Mouse (Mus musculus) kidney, postnatal 36 days (tissue): ENCODE data around the gene 2310034G01Rik.

Experiments used
- DNase-seq, 2 experiments: peaks; one replicate each; pipeline ENCODE4 v3.0.0; 2021 to 2022; ENCODE audit warnings: mixed read lengths in 2 of 2

The 2310034G01Rik gene

DNA sequence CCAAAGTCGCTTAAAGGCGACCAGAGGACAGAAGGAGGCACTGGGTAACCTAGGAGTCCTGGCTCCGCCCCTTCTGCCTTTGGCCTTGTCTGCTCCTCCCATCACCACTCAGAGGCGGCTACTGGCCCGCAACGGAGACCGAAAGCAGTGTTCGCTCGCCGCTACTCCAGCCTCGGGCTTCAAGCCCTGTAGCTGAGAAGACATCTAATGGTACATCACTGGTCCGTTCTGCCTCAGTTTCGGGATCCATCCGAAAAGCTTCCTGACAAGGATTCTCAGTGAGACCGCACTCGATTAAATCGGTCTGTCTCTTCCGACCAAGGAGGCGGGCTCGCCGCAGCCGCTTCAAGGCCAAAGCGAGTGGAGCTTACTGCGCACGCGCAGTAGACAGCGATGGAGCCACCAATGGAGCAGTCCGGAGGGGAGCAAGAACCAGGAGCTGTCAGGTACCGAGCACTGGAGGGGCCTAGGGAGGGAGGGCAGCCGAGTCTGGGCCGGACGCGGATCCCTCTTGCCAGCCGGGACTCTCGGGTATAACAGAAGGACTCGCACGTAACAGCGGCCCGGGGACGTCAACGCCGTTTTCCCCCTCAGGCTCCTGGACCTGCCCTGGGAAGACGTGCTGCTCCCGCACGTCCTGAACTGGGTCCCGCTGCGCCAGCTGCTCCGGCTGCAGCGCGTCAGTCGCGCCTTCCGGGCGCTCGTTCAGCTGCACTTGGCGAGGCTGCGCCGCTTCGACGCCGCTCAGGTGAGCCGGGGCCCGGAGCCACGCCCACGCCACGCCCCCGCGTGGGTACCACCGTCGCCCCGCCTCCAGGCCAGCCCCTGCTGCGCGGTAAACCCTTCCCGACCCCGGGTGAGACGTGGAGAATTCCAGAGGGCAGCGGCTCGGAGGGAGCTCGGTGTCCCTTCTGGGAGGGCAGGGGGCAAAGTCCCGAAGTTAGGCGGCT is 21.7 kb downstream of the 2310034G01Rik start, which contains the start of gene Fbxl15:
Fbxl15 (plus strand) TSS at position 104 of the 950 bp plus-strand sequence.
- peak; percentile 95 for DNase-seq

DNA sequence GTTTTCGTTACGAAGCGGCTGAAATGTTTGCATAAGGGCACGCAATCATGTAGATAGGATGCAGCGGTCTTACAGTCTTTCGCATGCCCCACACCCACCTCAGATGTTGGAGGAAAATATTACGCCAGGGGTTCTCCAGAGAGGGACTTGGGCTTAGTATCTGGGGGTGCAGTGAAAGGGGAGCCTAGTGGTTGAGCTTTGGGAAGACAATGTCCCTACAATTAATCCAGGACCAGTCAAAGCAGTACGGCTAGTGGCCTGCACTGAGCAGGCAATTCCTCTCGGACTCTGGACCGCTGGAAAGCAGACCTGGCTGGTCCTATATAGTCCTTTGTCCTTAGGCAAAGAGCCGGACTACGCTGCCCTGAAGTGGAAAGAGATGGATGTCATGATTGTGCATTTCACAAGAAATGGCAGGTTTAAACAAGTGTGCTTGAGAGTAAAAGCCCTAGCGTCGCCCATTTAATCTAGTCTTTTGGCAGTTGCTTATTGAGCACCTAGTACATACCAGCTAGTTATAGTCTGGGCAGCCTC is 22.5 kb downstream of the 2310034G01Rik start:
- peak; percentile 20 to 37 for DNase-seq

- peak in 1 of 2 experiments; percentile 76 for DNase-seq
Measured at GRCm38 (mm10) chr19:46326756-46327305, 23.3 kb downstream of the 2310034G01Rik start, which contains the start of gene Psd. Gene Psd (minus strand): TSS chr19:46327156.

DNA sequence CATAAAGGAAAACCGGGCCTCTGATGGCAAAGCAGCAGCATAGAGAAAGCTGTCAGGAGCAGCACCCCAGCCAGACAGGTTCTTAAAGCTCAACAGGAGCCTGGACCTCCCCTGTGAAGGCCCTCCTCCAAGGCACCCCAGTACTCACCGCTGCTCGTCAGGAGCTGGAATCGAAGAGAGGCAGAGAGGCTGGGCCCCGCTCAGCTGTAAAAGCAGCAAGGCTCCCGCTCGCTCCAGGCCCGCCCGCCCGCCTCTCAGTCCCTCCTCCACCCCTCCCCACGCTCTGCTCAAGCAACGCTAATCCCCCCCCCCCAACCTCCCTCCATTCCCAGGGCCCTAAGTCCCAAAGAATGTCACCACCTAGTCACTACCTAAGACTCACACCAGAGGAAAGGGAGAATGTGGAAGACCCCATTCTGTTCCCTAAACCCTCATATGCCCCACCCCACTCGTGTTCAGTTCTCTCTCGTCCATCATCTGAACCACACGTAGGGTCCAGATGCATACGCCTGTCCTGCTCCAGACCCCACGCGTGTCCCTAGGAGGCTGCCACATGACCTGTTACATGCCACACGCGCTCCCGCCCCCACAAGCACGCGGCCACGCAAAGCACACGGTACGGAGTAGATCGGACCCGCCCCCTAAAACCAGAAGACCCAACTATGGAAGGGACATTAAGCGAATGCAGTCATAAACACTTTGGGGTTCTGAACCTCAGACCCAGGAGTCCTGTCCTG is 23.9 kb downstream of the 2310034G01Rik start:
- DNase-seq: no peak

DNA sequence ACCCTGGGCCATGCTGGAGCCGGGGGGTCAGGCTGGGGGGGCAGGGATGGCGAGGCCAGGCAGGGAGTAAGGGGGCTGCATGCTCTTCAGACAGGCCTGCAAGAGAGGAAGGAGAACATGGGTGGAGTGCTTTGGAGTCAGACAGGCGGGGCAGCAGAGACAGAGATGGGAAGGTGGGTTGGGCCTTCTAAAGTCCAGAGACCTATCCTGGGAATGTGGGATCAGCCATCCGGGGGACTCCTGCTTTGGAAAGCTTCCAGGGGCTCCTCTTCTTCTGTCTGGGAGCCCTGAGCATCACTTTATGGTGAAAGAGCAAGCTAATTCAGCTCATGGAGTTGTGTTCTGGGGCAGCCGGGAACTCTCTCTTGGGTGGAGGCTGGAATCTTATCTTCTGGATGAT is 25.2 kb downstream of the 2310034G01Rik start:
- no peak for DNase-seq

- no peak for DNase-seq
Measured at GRCm38 (mm10) chr19:46324366-46324765, 25.7 kb downstream of the 2310034G01Rik start.

DNA sequence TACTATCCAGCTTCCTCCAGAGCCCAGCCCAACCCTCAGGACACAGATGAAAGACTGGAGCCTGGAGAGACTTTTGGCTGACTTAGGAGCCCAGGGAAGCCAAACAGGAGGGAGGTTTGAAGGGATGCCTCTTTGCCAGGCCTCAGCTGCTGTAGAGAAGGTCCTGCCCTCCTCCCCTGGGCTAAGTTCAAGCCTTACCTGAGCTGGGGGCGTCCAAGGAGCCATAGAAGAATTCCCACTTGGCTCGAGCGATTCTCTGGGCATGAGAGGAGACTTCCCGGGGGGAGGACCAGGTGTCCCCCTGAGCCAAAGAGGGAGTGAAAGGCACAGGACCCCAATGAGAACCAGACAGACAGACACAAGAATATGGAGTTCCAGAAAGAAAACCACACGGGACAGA is 26.4 kb downstream of the 2310034G01Rik start:
- DNase-seq: no peak

DNA sequence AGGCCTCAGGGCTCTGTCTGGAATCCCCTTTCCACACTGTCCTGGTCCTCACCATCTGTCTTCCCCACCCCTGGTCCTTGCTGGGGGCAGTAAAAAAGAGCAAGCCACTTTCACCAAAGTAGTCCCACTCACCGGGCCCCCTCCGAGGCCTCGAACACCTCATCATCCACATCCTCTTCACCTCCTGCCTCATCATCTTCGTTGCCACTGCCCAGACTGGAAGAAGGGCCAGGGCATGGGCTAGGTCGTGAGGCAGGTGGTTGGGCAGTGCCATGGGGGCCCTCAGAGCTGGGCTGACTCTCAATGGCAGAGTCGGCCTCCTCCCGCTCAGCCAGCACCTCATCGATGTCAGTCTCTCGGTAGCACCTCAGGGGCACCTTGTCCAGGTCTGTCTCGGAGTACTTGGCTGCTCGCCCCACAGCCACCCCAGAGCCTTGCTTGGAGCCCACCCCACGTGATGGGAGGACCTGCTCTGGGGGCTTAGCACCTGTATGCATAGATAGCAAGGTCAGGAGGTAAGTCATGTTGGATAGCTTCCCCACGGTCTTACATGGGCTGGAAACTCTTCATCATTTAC is 27.0 kb downstream of the 2310034G01Rik start:
- DNase-seq: no peak

GRCm38 (mm10) chr19:46322144-46322995 is 27.7 kb downstream of the 2310034G01Rik start:
- DNase-seq: no peak

DNA sequence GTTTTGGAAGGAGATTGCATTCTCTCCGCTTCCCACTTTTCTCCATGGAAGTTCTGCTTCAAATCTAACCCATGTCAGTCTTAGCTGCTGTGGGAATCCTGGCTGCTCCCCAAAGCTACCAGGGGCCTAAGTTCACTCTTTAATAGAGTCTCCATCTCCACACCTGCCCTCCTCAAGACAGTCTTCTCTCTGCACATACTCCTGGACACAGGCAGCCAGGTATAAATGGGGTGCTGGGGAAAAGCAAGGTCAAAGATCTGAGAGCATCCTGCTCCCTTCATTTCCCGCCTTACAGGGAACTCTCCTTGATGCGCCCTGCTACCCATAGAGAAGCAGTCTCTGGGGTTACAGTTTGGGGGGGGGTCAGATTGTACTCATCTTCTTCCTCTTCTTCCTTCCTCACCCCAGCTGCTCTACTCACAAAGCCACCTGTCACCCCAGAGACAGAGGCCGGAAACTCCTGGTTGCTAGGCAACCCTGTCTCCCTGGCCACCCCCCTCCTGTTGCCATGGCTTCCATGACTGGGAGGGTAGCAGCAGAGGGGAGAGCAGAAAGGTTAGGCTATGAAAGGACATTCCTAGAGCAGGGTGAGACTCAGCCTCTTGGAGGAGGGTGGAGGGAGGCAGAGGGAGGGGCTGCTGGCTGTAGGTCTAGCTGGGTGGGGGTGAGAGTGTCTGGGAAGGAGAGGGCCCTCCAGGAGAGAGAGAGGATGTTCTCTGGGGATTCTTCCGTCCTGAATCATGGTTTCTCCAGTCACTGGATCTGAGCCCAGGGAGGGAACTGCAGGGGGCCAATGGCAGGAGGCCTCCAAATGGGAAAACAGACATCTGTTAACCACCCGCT is 28.8 kb downstream of the 2310034G01Rik start:
- DNase-seq: no peak

DNA sequence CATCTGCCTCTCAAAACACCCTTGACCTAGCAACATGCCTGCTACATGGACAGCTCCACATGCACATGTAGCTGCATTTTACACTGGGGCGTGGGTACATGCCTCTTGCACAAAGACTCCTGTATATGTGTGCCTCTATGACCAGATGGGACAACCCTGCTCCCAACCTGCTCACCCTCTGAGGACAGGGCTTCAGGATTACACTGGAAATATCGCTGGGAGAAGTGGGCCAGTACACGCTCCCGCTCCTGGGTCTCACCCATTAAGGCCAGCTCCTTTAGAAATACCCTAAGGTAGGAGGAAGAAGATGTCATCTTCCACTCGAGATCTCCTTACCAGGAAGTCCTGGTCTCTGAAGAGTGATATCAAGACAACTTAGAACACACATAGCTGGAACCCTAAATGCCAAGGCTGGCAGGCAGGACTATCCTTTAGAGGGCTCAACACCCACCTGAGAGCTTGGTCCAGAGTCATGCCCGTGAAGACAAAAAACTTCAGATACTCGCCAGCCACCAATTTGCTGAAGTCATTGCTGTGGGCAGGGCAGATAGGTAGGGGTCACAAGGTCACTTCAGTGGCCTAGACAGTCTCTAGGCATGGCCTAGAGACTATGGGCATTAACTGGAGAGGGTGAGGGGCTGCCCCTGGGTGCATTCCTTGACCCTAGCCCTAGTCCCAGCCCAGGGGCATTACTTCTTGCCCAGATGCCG is 29.9 kb downstream of the 2310034G01Rik start:
- no peak for DNase-seq

GRCm38 (mm10) chr19:46318586-46319378 is 31.3 kb downstream of the 2310034G01Rik start:
- peak; percentile 51 to 71 for DNase-seq

GRCm38 (mm10) chr19:46318031-46318471 is 32.1 kb downstream of the 2310034G01Rik start:
- DNase-seq: no peak

- DNase-seq: peak in 1 of 2 experiments; percentile 10
Measured at GRCm38 (mm10) chr19:46317546-46317885, 32.6 kb downstream of the 2310034G01Rik start.

DNA sequence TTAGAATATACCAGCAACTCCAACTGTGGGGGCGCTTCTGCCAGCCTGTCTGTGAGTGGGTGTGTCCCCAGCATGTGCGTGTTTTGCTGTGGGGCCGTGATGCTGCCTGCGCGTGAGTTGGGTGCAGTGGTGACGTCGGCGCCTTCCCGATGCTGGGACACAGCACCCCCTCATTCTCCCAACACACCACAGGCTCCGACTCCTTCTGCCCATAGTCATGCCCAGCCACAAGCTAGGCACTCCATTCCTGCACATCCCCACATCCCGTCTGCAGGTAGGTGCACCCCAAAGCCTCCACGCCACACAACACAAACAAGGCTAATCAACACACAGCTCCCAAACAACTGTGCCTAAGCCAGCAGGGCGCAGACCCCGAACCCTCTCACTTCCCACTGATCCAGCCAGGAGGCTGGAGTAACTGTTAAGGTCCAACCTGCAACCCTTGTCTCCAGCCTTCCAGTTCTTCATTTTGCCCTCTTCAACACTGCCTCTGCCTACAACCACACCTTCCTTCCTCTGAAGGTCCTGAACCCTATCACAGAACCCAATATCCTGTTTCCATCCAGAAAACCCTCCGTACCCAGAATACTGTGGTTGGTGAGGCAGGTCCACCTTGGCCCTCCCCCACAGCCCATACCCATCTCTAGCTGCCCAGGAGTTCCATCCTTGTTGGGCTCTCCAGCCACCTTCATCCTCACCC is 33.1 kb downstream of the 2310034G01Rik start:
- peak in 1 of 2 experiments; percentile 1 for DNase-seq

DNA sequence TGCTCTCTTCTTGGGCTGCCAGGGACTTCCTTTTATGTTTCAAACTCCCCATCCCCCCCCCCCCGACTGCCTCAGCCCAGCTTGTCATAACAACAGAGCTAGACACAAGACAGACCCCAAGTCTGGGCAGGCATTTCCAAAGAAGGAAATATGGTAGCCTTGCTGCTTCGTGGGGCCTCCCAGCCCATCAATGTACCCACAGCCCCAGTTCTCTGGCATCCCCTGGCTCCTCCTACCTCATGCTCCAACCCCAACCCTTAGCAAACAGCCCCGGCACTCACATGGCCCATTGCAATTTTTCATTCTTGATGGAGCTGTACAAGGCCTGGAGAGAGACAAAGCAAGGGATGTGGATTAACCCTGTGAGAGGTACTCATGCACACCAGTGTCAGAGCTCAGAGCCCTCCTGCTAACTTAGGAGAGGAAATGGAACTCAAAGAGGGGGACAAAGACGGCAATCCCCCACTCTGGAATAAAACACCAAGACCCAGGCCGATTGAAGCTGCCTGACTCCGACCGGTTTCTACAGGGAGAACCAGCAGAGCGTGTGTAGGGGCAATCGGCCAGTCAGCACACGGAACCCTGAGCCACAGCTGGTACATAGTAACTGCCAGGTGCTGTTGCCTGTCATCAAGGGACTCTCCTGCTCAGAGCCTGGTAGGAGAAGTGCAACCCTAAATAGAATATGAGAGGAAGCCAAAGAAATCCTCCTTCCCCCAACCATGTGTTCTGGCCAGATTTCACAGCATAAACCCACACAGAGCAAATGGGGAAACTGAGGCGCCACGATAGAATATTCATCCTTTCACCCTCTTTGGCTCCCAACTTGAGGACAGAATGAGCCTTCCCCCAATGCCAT is 34.1 kb downstream of the 2310034G01Rik start:
- peak in 1 of 2 experiments; percentile 1 for DNase-seq
